In the genomic region with DNA sequence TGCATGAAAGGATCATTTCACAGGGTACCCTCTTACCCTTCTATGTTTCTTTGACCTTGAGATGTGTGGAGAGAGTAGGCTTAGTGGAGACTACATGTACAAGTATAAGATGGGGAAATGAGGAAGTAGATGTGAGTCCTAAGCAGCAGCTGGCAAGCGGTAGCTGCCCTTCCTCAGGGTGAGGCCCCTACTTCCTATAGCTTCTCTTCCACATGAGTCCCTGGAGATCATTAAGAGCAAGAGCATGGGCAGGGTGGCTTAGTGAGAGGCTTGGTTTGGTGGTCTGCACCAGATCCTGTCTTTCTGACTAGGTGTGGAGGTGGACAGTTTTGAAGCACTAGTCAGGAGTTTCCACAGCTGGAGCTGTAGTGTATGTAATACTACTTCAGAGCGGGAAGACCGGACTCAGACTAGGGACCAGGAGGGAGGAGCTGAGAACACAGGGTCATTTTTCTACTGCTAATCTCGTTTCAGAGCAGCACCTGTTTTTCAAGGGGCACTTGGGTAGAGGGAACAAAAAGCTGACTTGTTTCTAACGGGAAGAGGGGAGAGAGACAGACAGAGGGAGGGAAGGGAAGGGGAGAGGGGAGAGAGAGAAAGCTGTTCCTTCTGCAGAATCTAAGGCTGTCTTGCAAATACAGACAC, we compare ENCODE assay signal across 11 mouse cellular contexts. TPM values are rescaled to one million over a fixed set of nuclear protein-coding genes. Genes with fewer than 3 reads are reported as not detected.
DNase-seq lines count a peak whose midpoint lies in the region; ATAC-seq and TF ChIP-seq lines count a peak whose summit lies in the region.
"Had no signal": no experiment of that assay in that cellular context is flagged by ENCODE, and none has a peak within 500 bp of the region (broad histone marks: within the 10 kb centered on the region; RNA-seq: fewer than 3 reads in every experiment).

No protein-coding gene starts in this region.

- H3K4me1 ChIP-seq in lung, embryonic 14.5 days (ENCODE audit: insufficient read depth), result no peaks in the 10 kb centered on the region
- H3K4me1 ChIP-seq in embryonic facial prominence, embryonic 14.5 days (ENCODE audit: control insufficient read depth, insufficient read depth, low read length), result no peaks in the 10 kb centered on the region
- peaks cover 5% of the 10 kb centered on the region; the same call in 1 of the 2 replicates for H3K4me1 ChIP-seq in intestine, embryonic 15.5 days (replicated peaks)

- DNase-seq in lung, embryonic 14.5 days, result peak; percentile 51
- DNase-seq in lung, postnatal 4 days, result no peak
- peak; percentile 48 for DNase-seq in embryonic facial prominence, embryonic 14.5 days (ENCODE audit: low spot score)
- no peak for DNase-seq in frontal cortex, postnatal 10 days (ENCODE audit: low spot score in 2 of 2)
- no peak for DNase-seq in left cerebral cortex, adult 9 months (ENCODE audit: low spot score in 2 of 2)
- DNase-seq in embryo, embryonic 10 days (ENCODE audit: low spot score), result no peak
- DNase-seq: cerebellum, adult 2 months; gastrocnemius, postnatal 14 days had no signal

- H3K4me2 ChIP-seq in lung, embryonic 14.5 days, result no peak overlapping the region
- no peak overlapping the region for H3K4me2 ChIP-seq in embryonic facial prominence, embryonic 14.5 days (ENCODE audit: low read depth, low read length)
- H3K4me2 ChIP-seq in intestine, embryonic 15.5 days (replicated peaks), result no peak overlapping the region

- peak; percentile 37; the same call in 1 of the 2 replicates for ATAC-seq in lung, embryonic 14.5 days (ENCODE audit: insufficient read depth)
- peak; percentile 24; the same call in 1 of the 2 replicates for ATAC-seq in embryonic facial prominence, embryonic 14.5 days (ENCODE audit: low read depth)
- peak; percentile 66 for ATAC-seq in intestine, embryonic 15.5 days
- peak; percentile 57; the same call in 1 of the 2 replicates for ATAC-seq in neutrophil, adult 5-6 weeks (ENCODE audit: extremely low read depth, insufficient number of reproducible peaks, low FRiP score, poor library complexity, severe bottlenecking)
- ATAC-seq: Patski had no signal

- H3K36me3 ChIP-seq in lung, embryonic 14.5 days (ENCODE audit: insufficient read depth), result peaks cover 71% of the 10 kb centered on the region
- H3K36me3 ChIP-seq in embryonic facial prominence, embryonic 14.5 days (ENCODE audit: control insufficient read depth, insufficient read depth, low read length), result peaks cover 76% of the 10 kb centered on the region
- peaks cover 21% of the 10 kb centered on the region for H3K36me3 ChIP-seq in intestine, embryonic 15.5 days

- no peak for TF ChIP-seq CTCF in lung, embryonic 14.5 days (IDR thresholded peaks at IDR 0.05; ENCODE audit: low read depth)

- H3K27me3 ChIP-seq in lung, embryonic 14.5 days (ENCODE audit: insufficient read depth, low read length), result no peaks in the 10 kb centered on the region
- H3K27me3 ChIP-seq in embryonic facial prominence, embryonic 14.5 days (replicated peaks; ENCODE audit: control insufficient read depth, insufficient read depth, low read length), result no peaks in the 10 kb centered on the region
- no peaks in the 10 kb centered on the region for H3K27me3 ChIP-seq in intestine, embryonic 15.5 days (replicated peaks)
- H3K27me3 ChIP-seq: Patski had no signal

- 31% methylated on average over 5 of the region's 5 CpGs for WGBS in lung, embryonic 14.5 days
- 38% methylated on average over 5 of the region's 5 CpGs for WGBS in embryonic facial prominence, embryonic 14.5 days
- WGBS in intestine, embryonic 15.5 days, result 29% methylated on average over 5 of the region's 5 CpGs

- peak overlapping the region; percentile 63; the same call in 1 of the 2 replicates for H3K27ac ChIP-seq in lung, embryonic 14.5 days (ENCODE audit: low read depth)
- H3K27ac ChIP-seq in embryonic facial prominence, embryonic 14.5 days (replicated peaks; ENCODE audit: low read depth, low read length), result peak overlapping the region; percentile 65; the same call in 1 of the 2 replicates
- no peak overlapping the region for H3K27ac ChIP-seq in intestine, embryonic 15.5 days

- H3K4me3 ChIP-seq in lung, embryonic 14.5 days (ENCODE audit: low read depth, low read length), result no peak overlapping the region
- no peak overlapping the region for H3K4me3 ChIP-seq in embryonic facial prominence, embryonic 14.5 days (ENCODE audit: low read depth, low read length)
- H3K4me3 ChIP-seq in intestine, embryonic 15.5 days (replicated peaks), result no peak overlapping the region

- H3K9ac ChIP-seq in lung, embryonic 14.5 days, result no peak overlapping the region
- no peak overlapping the region for H3K9ac ChIP-seq in embryonic facial prominence, embryonic 14.5 days (ENCODE audit: low read depth, low read length)
- H3K9ac ChIP-seq in intestine, embryonic 15.5 days, result no peak overlapping the region

- no peaks in the 10 kb centered on the region for H3K9me3 ChIP-seq in lung, embryonic 14.5 days (ENCODE audit: low read depth, low read length)
- H3K9me3 ChIP-seq in embryonic facial prominence, embryonic 14.5 days (ENCODE audit: control insufficient read depth, low read length), result no peaks in the 10 kb centered on the region
- H3K9me3 ChIP-seq in intestine, embryonic 15.5 days, result no peaks in the 10 kb centered on the region

RNA-seq across cellular contexts. Expression of gene Oaz2, which starts 25.3 kb away (rescaled TPM):
- polyA plus RNA-seq in lung, embryonic 14.5 days (2014; fragmentation: Nextera tagmentation; extraction: Ambion mirVana), result 263 and 267 TPM in 2 replicates
- 203 and 214 TPM in 2 replicates for polyA plus RNA-seq in embryonic facial prominence, embryonic 14.5 days (2014; fragmentation: Nextera tagmentation; extraction: Ambion mirVana)
- polyA plus RNA-seq in intestine, embryonic 15.5 days (2015; fragmentation: Nextera tagmentation; extraction: Ambion mirVana), result 196 and 203 TPM in 2 replicates
- total RNA-seq in neutrophil, adult 5-6 weeks (2017), result 53.5 and 64.0 TPM in 2 replicates

Comparison
In these comparisons a context has a peak if more than half of its experiments do, and no peak if none do; other contexts are left out.
1. DNase-seq: peak in lung, embryonic 14.5 days (single experiment) and embryonic facial prominence, embryonic 14.5 days (single experiment); none in lung, postnatal 4 days (0 of 2), frontal cortex, postnatal 10 days (0 of 2), left cerebral cortex, adult 9 months (0 of 2) and embryo, embryonic 10 days (single experiment).
2. Peak in every context shown above with its lines, with median percentiles within 50 percentile points of each other: ATAC-seq.